Comparison of ENCODE assay signal across 16 mouse cellular contexts in genomic region chr11:95401568-95401967, GRCm38 (mm10). TPM values are rescaled to one million over a fixed set of nuclear protein-coding genes. Genes with fewer than 3 reads are reported as not detected.
DNase-seq lines count a peak whose midpoint lies in the region; ATAC-seq and TF ChIP-seq lines count a peak whose summit lies in the region.
"Had no signal": no experiment of that assay in that cellular context is flagged by ENCODE, and none has a peak within 500 bp of the region (broad histone marks: within the 10 kb centered on the region; RNA-seq: fewer than 3 reads in every experiment).

No protein-coding gene starts in this region.

- TF ChIP-seq CTCF in kidney, adult 2 months (conservative IDR thresholded peaks at IDR 0.05; ENCODE audit: insufficient read depth, insufficient read length, low read depth, low read length): no peak

- H3K9me3 ChIP-seq in kidney, embryonic 15.5 days (replicated peaks): no peaks in the 10 kb centered on the region
- H3K9me3 ChIP-seq: embryonic facial prominence, embryonic 15.5 days; forebrain, embryonic 15.5 days; heart, embryonic 13.5 days; hindbrain, embryonic 10.5 days; intestine, embryonic 15.5 days had no signal

- TF ChIP-seq POLR2A in kidney, adult 2 months (IDR thresholded peaks at IDR 0.05; ENCODE audit: low read depth, low read length): no peak

- no peak for ATAC-seq in kidney, embryonic 15.5 days (replicated peaks; ENCODE audit: low FRiP score)
- ATAC-seq: forebrain, embryonic 15.5 days; intestine, embryonic 15.5 days had no signal

- H3K36me3 ChIP-seq in kidney, embryonic 15.5 days: no peaks in the 10 kb centered on the region
- no peaks in the 10 kb centered on the region for H3K36me3 ChIP-seq in kidney, adult 2 months (ENCODE audit: control insufficient read depth, insufficient read depth, low read length)
- H3K36me3 ChIP-seq: embryonic facial prominence, embryonic 15.5 days; forebrain, embryonic 15.5 days; heart, embryonic 13.5 days; hindbrain, embryonic 10.5 days; intestine, embryonic 15.5 days had no signal

- peak; percentile 45 for DNase-seq in cerebellum, adult 11-12 months
- no peak for DNase-seq in cerebellum, postnatal 4 days (ENCODE audit: low spot score in 2 of 2)
- peak; percentile 84 for DNase-seq in heart, adult 11 months
- no peak for DNase-seq in heart, adult 18-20 months
- DNase-seq in kidney, adult 2 months: no peak
- DNase-seq in ovary, postnatal 36 days (ENCODE audit: low spot score): no peak
- DNase-seq: B cell, adult 2 months; gastrocnemius, postnatal 25 days; kidney, adult 18-20 months had no signal

- H3K27ac ChIP-seq in kidney, embryonic 15.5 days: 0 out of 2 replicates have a peak overlapping the region, but pooled peaks have one; percentile 24
- no peak overlapping the region for H3K27ac ChIP-seq in kidney, adult 2 months (ENCODE audit: insufficient read depth, low read depth, low read length)
- H3K27ac ChIP-seq: embryonic facial prominence, embryonic 15.5 days; hindbrain, embryonic 14.5 days; intestine, embryonic 15.5 days had no signal

- 90% methylated on average over 5 of the region's 5 CpGs for WGBS in kidney, embryonic 15.5 days
- WGBS in kidney, adult 2 months: 94% methylated on average over 5 of the region's 5 CpGs

- no peak overlapping the region for H3K9ac ChIP-seq in kidney, embryonic 15.5 days
- H3K9ac ChIP-seq: embryonic facial prominence, embryonic 15.5 days; forebrain, embryonic 15.5 days; heart, embryonic 13.5 days; hindbrain, embryonic 14.5 days; intestine, embryonic 15.5 days had no signal

- H3K4me1 ChIP-seq in kidney, embryonic 15.5 days: peaks cover 22% of the 10 kb centered on the region
- peaks cover 3% of the 10 kb centered on the region; the same call in 1 of the 2 replicates for H3K4me1 ChIP-seq in kidney, adult 2 months (ENCODE audit: control insufficient read depth, insufficient read depth, low read length)
- H3K4me1 ChIP-seq: intestine, embryonic 15.5 days had no signal

- H3K4me2 ChIP-seq in kidney, embryonic 15.5 days: no peak overlapping the region
- H3K4me2 ChIP-seq: embryonic facial prominence, embryonic 15.5 days; forebrain, embryonic 15.5 days; hindbrain, embryonic 14.5 days; intestine, embryonic 15.5 days had no signal

- no peak overlapping the region for H3K4me3 ChIP-seq in kidney, embryonic 15.5 days (replicated peaks)
- no peak overlapping the region for H3K4me3 ChIP-seq in kidney, adult 2 months (ENCODE audit: insufficient read depth, low read depth, low read length)
- H3K4me3 ChIP-seq: embryonic facial prominence, embryonic 15.5 days; forebrain, embryonic 15.5 days; heart, embryonic 13.5 days; hindbrain, embryonic 10.5 days; intestine, embryonic 15.5 days had no signal

- H3K27me3 ChIP-seq in kidney, embryonic 15.5 days: peaks cover 7% of the 10 kb centered on the region; the same call in 1 of the 2 replicates
- H3K27me3 ChIP-seq in kidney, adult 2 months (replicated peaks; ENCODE audit: control insufficient read depth, insufficient read depth, low read length): no peaks in the 10 kb centered on the region
- H3K27me3 ChIP-seq: embryonic facial prominence, embryonic 15.5 days; forebrain, embryonic 15.5 days had no signal

RNA-seq across cellular contexts. Expression of gene Spop, which starts 12.3 kb away (rescaled TPM):
- 100 to 1,000 TPM; 159 to 164 TPM for total RNA-seq in heart, adult 18-20 months (2021)
- polyA plus RNA-seq in kidney, embryonic 15.5 days (2015; fragmentation: Nextera tagmentation; extraction: Ambion mirVana): 139 TPM in 2 replicates
- 43.0 and 66.4 TPM in 2 replicates for polyA plus RNA-seq in kidney, adult 2 months (2012; rRNA removed)

RNA-seq across cellular contexts. Expression of gene Slc35b1, which starts 17.1 kb away (rescaled TPM):
- total RNA-seq in heart, adult 18-20 months (2021): 10 to 100 TPM; 32.0 to 37.3 TPM
- polyA plus RNA-seq in kidney, embryonic 15.5 days (2015; fragmentation: Nextera tagmentation; extraction: Ambion mirVana): 92.8 and 98.2 TPM in 2 replicates
- 63.6 and 70.6 TPM in 2 replicates for polyA plus RNA-seq in kidney, adult 2 months (2012; rRNA removed)

Comparison
In these comparisons a context has a peak if more than half of its experiments do, and no peak if none do; other contexts are left out.
1. DNase-seq: peak in cerebellum, adult 11-12 months (single experiment) and heart, adult 11 months (single experiment); none in cerebellum, postnatal 4 days (0 of 2), heart, adult 18-20 months (0 of 2), kidney, adult 2 months (single experiment) and ovary, postnatal 36 days (single experiment).